Mouse (Mus musculus) heart, postnatal 4 days (tissue): ENCODE data around the gene Mitd1. TPM values are rescaled to one million over a fixed set of nuclear protein-coding genes. Genes with fewer than 3 reads are reported as not detected.

Source experiments
- DNase-seq: peaks from one replicate; pipeline ENCODE4 v3.0.0; 2021
- total RNA-seq, 2 experiments: library from RNA; stranded (reverse); gene quantifications; 2 replicates each; pipeline ENCODE4 v1.2.3; 2021

The Mitd1 gene
- total RNA-seq, 2 experiments from 2014 or later, result 5.8 to 7.9 TPM

DNA sequence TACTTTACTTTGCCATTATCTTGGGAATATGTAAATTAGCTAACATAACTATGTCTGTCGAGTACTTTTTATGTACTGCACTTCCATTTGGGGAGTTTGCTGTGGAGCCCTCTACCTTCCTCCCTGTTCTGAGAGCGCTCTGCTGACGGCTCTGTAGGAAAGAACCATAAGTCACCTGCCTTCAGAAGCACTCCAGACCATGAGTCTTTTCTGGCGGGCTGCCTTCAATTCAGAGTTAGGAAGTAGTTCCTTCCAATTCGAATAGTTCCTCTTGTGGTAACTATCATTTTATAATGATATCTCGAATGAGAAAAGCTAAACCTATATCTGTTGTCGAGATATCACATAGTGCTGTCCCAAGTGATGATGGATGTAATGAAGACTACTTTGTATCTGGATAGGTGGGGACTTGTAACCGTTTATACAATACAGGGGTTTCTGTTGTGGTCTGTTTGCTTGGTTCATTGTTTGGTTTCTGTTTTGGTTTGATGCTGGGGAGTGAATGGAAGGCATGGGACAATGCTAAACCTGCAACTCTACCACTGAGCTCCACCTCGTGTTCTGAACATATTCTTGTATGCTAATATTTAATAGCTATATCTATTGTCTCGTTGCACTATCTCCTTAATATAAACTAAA is 22.4 kb downstream of the Mitd1 start:
- no peak for DNase-seq

DNA sequence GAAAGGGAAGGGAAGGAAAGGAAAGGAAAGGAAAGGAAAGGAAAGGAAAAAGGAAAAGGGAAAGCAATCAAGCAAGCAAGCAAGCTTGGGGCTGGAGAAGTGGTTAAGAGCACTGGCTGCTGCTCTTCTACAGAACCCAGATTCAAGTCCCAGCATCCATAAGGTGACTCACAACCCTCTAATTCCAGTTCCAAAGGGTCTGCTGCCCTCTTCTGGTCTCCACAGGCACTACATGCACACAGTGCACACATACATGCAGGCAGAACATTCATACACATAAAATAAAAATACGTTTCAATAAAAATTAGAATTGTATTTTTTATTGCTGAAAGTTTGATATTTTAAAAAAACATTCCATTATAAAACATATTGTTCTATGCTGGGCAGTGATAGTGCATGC is 23.2 kb downstream of the Mitd1 start:
- peak; percentile 63 for DNase-seq

DNA sequence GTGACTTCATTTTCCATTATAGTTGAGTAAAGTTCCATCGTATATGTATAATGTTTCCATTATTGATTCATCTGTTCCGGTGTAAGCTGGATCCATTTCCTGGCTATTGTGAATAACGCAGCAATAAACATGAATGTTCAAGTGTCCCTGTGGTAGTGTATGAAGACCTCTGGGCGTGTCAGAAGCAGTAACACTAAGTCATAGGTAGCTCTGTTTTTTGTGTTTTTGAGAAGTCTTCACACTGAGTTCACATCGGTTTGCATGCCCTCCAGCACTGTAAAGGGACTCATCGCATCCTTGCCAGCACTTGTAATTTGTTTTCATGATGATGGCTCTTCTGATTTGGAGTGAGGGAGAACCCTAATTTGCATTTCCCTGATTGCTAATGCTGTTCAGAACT is 23.9 kb downstream of the Mitd1 start, which contains the start of gene Tsga10:
Tsga10 (minus strand) TSS at position 144 of the 400 bp plus-strand sequence.
- DNase-seq, result no peak

DNA sequence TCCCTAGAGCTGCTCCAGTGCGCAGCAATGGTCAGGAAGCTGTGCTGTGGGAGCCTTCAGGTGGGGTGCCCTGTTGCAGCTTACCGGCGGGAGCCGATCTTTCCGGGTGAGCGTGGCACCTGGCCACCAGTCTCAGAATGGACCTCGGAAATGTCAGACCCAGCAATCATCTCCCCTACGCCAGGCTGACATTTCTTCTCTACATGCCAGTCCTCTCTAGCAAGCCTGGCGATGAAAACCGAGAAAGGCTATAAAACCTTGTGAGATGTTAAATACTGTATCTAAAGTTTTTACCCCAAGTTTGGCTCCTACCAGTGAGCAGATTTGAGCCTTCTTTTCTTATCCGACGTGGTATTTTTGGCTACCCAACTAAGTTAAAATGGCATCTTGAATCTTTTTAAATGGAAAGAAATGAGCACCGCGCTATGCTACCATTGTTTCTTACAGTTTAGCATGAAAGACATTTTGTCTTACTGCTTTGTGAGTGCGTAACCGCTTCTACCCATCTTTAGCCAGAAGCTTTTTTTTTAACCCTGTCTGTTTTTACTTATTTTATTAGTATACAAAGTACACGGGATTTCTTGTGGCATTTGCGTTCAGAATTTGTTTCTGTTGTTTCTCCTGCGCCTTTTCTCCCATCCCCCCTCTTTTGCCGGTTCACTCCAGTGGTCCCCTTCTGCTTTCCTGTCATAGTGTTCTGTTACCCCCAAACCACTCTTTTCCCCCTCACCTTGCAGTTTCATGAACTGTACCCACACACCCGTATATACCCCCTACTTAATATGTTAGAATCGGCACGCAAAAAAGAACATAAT is 24.6 kb downstream of the Mitd1 start:
- no peak for DNase-seq

DNA sequence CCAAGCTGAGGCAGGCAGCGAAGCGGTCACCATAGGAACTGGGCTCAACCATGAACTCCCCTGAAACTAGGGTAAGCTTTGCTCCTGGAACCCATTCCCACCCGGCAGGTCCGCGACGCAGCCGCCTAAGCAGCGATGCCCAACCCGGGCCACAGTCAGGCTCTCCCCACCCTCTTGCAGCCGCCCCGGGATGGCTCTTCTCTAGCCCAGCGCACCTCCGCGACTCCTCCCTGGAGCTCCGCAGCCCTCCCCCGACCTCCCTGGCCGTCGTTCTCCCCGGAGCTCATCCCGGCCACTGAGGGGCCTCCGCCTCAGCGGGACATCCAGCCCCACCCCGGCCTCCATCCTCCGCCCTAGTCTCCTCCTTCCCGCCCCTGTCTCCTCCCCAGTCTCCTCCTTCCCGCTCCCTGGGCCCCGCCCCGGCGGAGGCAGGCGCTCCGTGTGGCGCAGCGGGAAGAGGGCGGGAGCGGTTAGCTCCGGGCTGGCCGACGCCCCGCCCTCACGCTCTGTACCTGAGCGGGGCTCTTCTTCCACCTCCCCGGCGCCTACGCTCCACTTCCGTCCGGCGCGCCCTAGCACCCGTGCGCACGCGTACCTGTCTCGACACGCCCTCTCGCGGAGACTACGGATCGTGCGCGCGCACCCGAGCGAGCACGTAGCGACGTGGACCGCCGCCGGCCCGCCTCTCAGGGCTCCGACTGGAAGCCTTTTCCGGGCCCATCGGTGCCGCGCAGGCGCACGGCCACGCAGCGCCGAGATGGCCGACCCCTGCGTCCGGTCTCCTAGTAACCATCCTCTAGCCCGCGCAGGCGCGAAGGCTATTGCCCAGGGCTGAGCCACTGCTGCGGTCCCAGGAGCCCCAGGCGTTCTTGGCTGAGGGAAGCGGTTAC is 25.5 kb downstream of the Mitd1 start:
- DNase-seq, result peak; percentile 99

DNA sequence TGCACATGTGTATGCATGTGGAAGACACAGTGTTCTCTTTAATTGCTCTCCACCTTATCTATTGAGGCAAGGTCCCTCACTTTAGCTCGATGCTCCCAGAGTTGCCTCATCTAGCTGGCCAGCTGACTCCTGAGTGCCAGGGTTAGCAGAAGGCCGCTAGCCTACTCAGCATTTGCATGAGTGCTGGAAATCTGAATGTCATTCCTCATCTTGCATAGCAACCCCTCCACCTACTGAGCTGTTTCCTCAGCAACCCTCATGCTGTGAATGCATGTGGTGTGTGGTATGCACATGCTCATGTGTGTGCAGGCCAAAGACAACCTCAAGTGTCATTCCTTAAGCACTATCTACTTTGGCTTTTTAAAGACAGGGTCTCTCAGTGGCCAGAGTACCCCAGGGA is 39.5 kb downstream of the Mitd1 start:
- no peak for DNase-seq

DNA sequence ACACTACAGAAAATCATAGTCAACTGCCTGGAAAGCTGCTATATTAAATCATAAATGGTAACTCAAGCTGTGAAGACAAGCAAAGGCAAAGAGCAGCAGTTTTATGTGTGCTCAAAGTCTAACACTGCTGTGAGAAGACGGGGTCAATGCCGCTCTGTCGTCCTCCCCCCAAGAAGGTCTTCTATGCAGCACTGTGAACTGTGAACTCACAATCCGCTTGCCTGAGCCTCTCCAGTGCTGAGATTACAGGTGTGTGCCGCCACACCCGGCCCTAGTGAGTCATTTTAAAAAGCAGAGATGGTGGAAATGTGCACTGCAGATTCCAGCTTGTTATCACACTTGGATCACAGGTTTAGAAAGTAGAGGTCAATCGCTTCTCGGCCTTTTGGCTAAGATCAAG is 43.3 kb downstream of the Mitd1 start:
- DNase-seq, result no peak

DNA sequence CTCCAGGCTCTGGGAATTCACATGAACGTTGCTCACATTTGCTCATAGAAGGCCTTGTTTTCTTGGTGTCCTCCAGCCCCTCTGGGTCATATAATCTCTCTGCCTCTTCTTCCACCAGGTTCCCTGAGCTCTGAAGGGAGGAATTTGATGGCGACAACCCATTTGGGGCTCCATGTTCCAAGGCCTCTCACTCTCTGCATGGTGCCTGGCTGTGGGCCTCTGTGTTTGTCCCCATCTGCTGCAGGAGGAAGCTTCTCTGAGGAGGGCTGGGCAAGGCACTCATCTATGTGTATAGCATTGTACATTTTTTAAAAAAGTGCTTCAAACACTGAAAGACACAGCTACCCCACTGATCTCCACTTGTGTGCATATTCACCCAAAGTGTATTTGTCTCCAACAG is 58.5 kb downstream of the Mitd1 start:
- no peak for DNase-seq

Other genes with a start within 250 kb of the Mitd1 start
- 1 to 10 TPM; 1.7 to 1.9 TPM for gene 2010300C02Rik, start 170.3 kb downstream of the Mitd1 start, total RNA-seq
- gene Tsga10, start 24.0 kb downstream of the Mitd1 start, total RNA-seq, result 1 to 10 TPM; 4.1 to 4.2 TPM
- gene Lipt1, start 18.7 kb downstream of the Mitd1 start, total RNA-seq, result 1 to 10 TPM; 7.3 to 8.6 TPM
- 100 to 1,000 TPM; 283 to 286 TPM for gene Mrpl30, start 66 bp upstream of the Mitd1 start, total RNA-seq
- not detected for gene Lyg2, start 26.1 kb upstream of the Mitd1 start, total RNA-seq
- not detected for gene Lyg1, start 67.3 kb upstream of the Mitd1 start, total RNA-seq
- 10 to 100 TPM; 67.9 to 72.0 TPM for gene Txndc9, start 107.5 kb upstream of the Mitd1 start, total RNA-seq
- 10 to 100 TPM; 36.4 to 36.7 TPM for gene Eif5b, start 107.6 kb upstream of the Mitd1 start, total RNA-seq
- gene Rev1, start 239.4 kb upstream of the Mitd1 start, total RNA-seq, result 10 to 100 TPM; 24.2 to 28.5 TPM